Mouse (Mus musculus) T-cell, adult 66 days (primary cell): ENCODE results near the gene Grcc10. TPM values are rescaled to one million over a fixed set of nuclear protein-coding genes. Genes with fewer than 3 reads are reported as not detected.

Experiments used
- total RNA-seq, 2 experiments: library from RNA; stranded (reverse); gene quantifications; 3 replicates in 1 of 2; 4 replicates in 1 of 2; pipeline ENCODE4 v1.2.4; 2023

Gene Grcc10
- total RNA-seq: 100 to 1,000 TPM; 302 to 314 TPM

GRCm38 (mm10) chr6:124740888-124741761 is at the start of gene Grcc10:
Gene Grcc10, minus strand, starts transcription at chr6:124741374.

GRCm38 (mm10) chr6:124779222-124779983 is 38.2 kb upstream of the Grcc10 start, which contains the start of gene Lrrc23:
Gene Lrrc23, minus strand, starts transcription at chr6:124779727.

GRCm38 (mm10) chr6:124769101-124769765 is 28.1 kb upstream of the Grcc10 start, which contains the start of gene Eno2:
Gene Eno2, minus strand, starts transcription at chr6:124769673.

GRCm38 (mm10) chr6:124755831-124756595 is 14.8 kb upstream of the Grcc10 start, which contains the start of the genes Gm45234 and Atn1:
Gene Gm45234, minus strand, starts transcription at chr6:124756021.
Gene Atn1, minus strand, starts transcription at chr6:124756524.

GRCm38 (mm10) chr6:124738511-124739023 is 2.6 kb downstream of the Grcc10 start, which contains the start of gene Ptpn6:
Gene Ptpn6, minus strand, starts transcription at chr6:124738714.

GRCm38 (mm10) chr6:124711824-124712782 is 29.1 kb downstream of the Grcc10 start, which contains the start of the genes Emg1 and Phb2:
Gene Emg1, minus strand, starts transcription at chr6:124712178.
Gene Phb2, plus strand, starts transcription at chr6:124712336.

Other genes starting within 250 kb of the Grcc10 start
- not detected for gene C1rl, start 248.3 kb downstream of the Grcc10 start, total RNA-seq
- gene C1ra, start 229.0 kb downstream of the Grcc10 start, total RNA-seq: not detected
- gene C1s1, start 199.0 kb downstream of the Grcc10 start, total RNA-seq: not detected
- not detected for gene C1rb, start 171.1 kb downstream of the Grcc10 start, total RNA-seq
- gene C1s2, start 105.3 kb downstream of the Grcc10 start, total RNA-seq: not detected
- gene Lpcat3, start 78.3 kb downstream of the Grcc10 start, total RNA-seq: 10 to 100 TPM; 72.3 to 77.4 TPM
- gene Emg1, start 29.2 kb downstream of the Grcc10 start, total RNA-seq: 100 to 1,000 TPM; 187 to 191 TPM
- 100 to 1,000 TPM; 161 to 164 TPM for gene Phb2, start 29.0 kb downstream of the Grcc10 start, total RNA-seq
- gene Ptpn6, start 2.7 kb downstream of the Grcc10 start, total RNA-seq: 100 to 1,000 TPM; 173 to 199 TPM
- gene Gm45234, start 14.6 kb upstream of the Grcc10 start, total RNA-seq: 1 to 10 TPM in 1 of 2 experiments, not detected in 1; 6.9 TPM
- 100 to 1,000 TPM; 134 to 156 TPM for gene Atn1, start 15.2 kb upstream of the Grcc10 start, total RNA-seq
- 1 to 10 TPM; 3.3 to 3.8 TPM for gene Eno2, start 28.3 kb upstream of the Grcc10 start, total RNA-seq
- 10 to 100 TPM in 1 of 2 experiments, 1 to 10 TPM in 1; 6.7 to 10.5 TPM for gene Lrrc23, start 38.4 kb upstream of the Grcc10 start, total RNA-seq
- 1 to 10 TPM; 1.1 to 3.6 TPM for gene Spsb2, start 67.3 kb upstream of the Grcc10 start, total RNA-seq
- 10 to 100 TPM; 37.5 to 43.1 TPM for gene Tpi1, start 72.9 kb upstream of the Grcc10 start, total RNA-seq
- gene Usp5, start 88.1 kb upstream of the Grcc10 start, total RNA-seq: 10 to 100 TPM; 66.7 to 74.2 TPM
- gene Cdca3, start 88.2 kb upstream of the Grcc10 start, total RNA-seq: 1 to 10 TPM; 3.1 to 7.1 TPM
- gene Gnb3, start 98.9 kb upstream of the Grcc10 start, total RNA-seq: not detected
- under 1 TPM; 0.21 to 0.64 TPM for gene P3h3, start 116.4 kb upstream of the Grcc10 start, total RNA-seq
- gene Gpr162, start 122.6 kb upstream of the Grcc10 start, total RNA-seq: 1 to 10 TPM; 1.7 to 2.3 TPM
- gene Cd4, start 146.8 kb upstream of the Grcc10 start, total RNA-seq: 100 to 1,000 TPM; 241 to 278 TPM
- 10 to 100 TPM in 1 of 2 experiments, 1 to 10 TPM in 1; 8.8 to 10.2 TPM for gene Lag3, start 170.3 kb upstream of the Grcc10 start, total RNA-seq
- 10 to 100 TPM; 43.8 to 56.4 TPM for gene Ptms, start 178.7 kb upstream of the Grcc10 start, total RNA-seq
- gene Mlf2, start 190.0 kb upstream of the Grcc10 start, total RNA-seq: 100 to 1,000 TPM in 1 of 2 experiments, 10 to 100 TPM in 1; 90.3 to 110 TPM
- gene Cops7a, start 224.2 kb upstream of the Grcc10 start, total RNA-seq: 10 to 100 TPM; 37.3 to 49.3 TPM